ENCODE assay signal across 20 mouse cellular contexts in genomic region chr5:73246414-73246813, GRCm38 (mm10). TPM values are rescaled to one million over a fixed set of nuclear protein-coding genes. Genes with fewer than 3 reads are reported as not detected.
A peak's percentile ranks its signal among the peaks of the same experiment; 100 is the strongest.
DNase-seq lines count a peak whose midpoint lies in the region; ATAC-seq and TF ChIP-seq lines count a peak whose summit lies in the region.
"Had no signal": no experiment of that assay in that cellular context is flagged by ENCODE, and none has a peak within 500 bp of the region (broad histone marks: within the 10 kb centered on the region; RNA-seq: fewer than 3 reads in every experiment).

No protein-coding gene starts in this region.

- 74% methylated on average over 6 of the region's 6 CpGs for WGBS in liver, embryonic 11.5 days
- 46% methylated on average over 6 of the region's 6 CpGs for WGBS in liver, embryonic 15.5 days (ENCODE audit: insufficient replicate concordance)
- 89% methylated on average over 6 of the region's 6 CpGs for WGBS in forebrain, embryonic 14.5 days

- DNase-seq in gastrocnemius, adult 2 months, result no peak
- no peak for DNase-seq in gastrocnemius, adult 18-20 months (ENCODE audit: low spot score)
- DNase-seq in liver, embryonic 11.5 days (ENCODE audit: low spot score), result no peak
- DNase-seq in heart, postnatal 4 days, result no peak
- no peak for DNase-seq in forebrain, embryonic 14.5 days (ENCODE audit: low spot score)
- DNase-seq: adrenal gland, postnatal 10 days; B cell, adult 2 months; cerebellum, adult 2 months; cerebellum, postnatal 36 days; forebrain, postnatal 0 days; gastrocnemius, postnatal 10 days; heart, adult 18-20 months; heart, postnatal 10 days had no signal

- no peak overlapping the region for H3K9ac ChIP-seq in liver, embryonic 11.5 days (ENCODE audit: low read depth, low read length)
- 0 out of 2 replicates have a peak overlapping the region, but pooled peaks have one; percentile 16 for H3K9ac ChIP-seq in liver, embryonic 15.5 days
- no peak overlapping the region for H3K9ac ChIP-seq in forebrain, embryonic 14.5 days (ENCODE audit: low read length)
- H3K9ac ChIP-seq: embryonic facial prominence, embryonic 13.5 days; forebrain, postnatal 0 days; hindbrain, embryonic 13.5 days had no signal

- no peaks in the 10 kb centered on the region for H3K9me3 ChIP-seq in liver, embryonic 11.5 days (ENCODE audit: control insufficient read depth, low read length)
- no peaks in the 10 kb centered on the region for H3K9me3 ChIP-seq in liver, embryonic 15.5 days (replicated peaks)
- no peaks in the 10 kb centered on the region for H3K9me3 ChIP-seq in forebrain, embryonic 14.5 days (replicated peaks; ENCODE audit: control insufficient read depth, low read length)
- H3K9me3 ChIP-seq: embryonic facial prominence, embryonic 13.5 days; heart, embryonic 10.5 days; hindbrain, embryonic 13.5 days had no signal

- no peaks in the 10 kb centered on the region; the same call in 1 of the 2 replicates for H3K36me3 ChIP-seq in liver, embryonic 11.5 days (ENCODE audit: control insufficient read depth, insufficient read depth, low read length)
- peaks cover 5% of the 10 kb centered on the region; the same call in 1 of the 2 replicates for H3K36me3 ChIP-seq in liver, embryonic 15.5 days (replicated peaks)
- no peaks in the 10 kb centered on the region for H3K36me3 ChIP-seq in forebrain, embryonic 14.5 days (ENCODE audit: control insufficient read depth, insufficient read depth, low read length)
- H3K36me3 ChIP-seq: embryonic facial prominence, embryonic 13.5 days; heart, embryonic 10.5 days; hindbrain, embryonic 13.5 days had no signal

- no peak for TF ChIP-seq CTCF in gastrocnemius, adult 2 months (IDR thresholded peaks at IDR 0.05)

- H3K4me1 ChIP-seq in liver, embryonic 11.5 days (replicated peaks; ENCODE audit: control insufficient read depth, insufficient read depth, low read length), result peaks cover 24% of the 10 kb centered on the region
- peaks cover 68% of the 10 kb centered on the region for H3K4me1 ChIP-seq in liver, embryonic 15.5 days (replicated peaks)
- H3K4me1 ChIP-seq in forebrain, embryonic 14.5 days (ENCODE audit: control insufficient read depth, insufficient read depth, low read length), result peaks cover 10% of the 10 kb centered on the region

- intact Hi-C loops in gastrocnemius, adult 2 months (cut with DNase I), result no loop called here

- H3K4me3 ChIP-seq in gastrocnemius, adult 2 months, result no peak overlapping the region
- H3K4me3 ChIP-seq in liver, embryonic 11.5 days (ENCODE audit: low read depth, low read length), result no peak overlapping the region
- no peak overlapping the region for H3K4me3 ChIP-seq in liver, embryonic 15.5 days (replicated peaks)
- H3K4me3 ChIP-seq in forebrain, embryonic 14.5 days (ENCODE audit: low read depth, low read length), result no peak overlapping the region
- H3K4me3 ChIP-seq: embryonic facial prominence, embryonic 13.5 days; heart, embryonic 10.5 days; hindbrain, embryonic 13.5 days had no signal

- no peaks in the 10 kb centered on the region for H3K27me3 ChIP-seq in liver, embryonic 11.5 days (replicated peaks; ENCODE audit: control insufficient read depth, insufficient read depth, low read length)
- H3K27me3 ChIP-seq in liver, embryonic 15.5 days, result no peaks in the 10 kb centered on the region
- no peaks in the 10 kb centered on the region for H3K27me3 ChIP-seq in forebrain, embryonic 14.5 days (replicated peaks; ENCODE audit: control insufficient read depth, insufficient read depth, low read length)
- H3K27me3 ChIP-seq: embryonic facial prominence, embryonic 13.5 days; hindbrain, embryonic 13.5 days had no signal

- 0 out of 2 replicates have a peak overlapping the region, but pooled peaks have one; percentile 3 for H3K4me2 ChIP-seq in liver, embryonic 11.5 days
- H3K4me2 ChIP-seq in liver, embryonic 15.5 days, result peak overlapping the region; percentile 29
- no peak overlapping the region for H3K4me2 ChIP-seq in forebrain, embryonic 14.5 days (ENCODE audit: low read length)
- H3K4me2 ChIP-seq: embryonic facial prominence, embryonic 13.5 days; hindbrain, embryonic 13.5 days had no signal

- H3K27ac ChIP-seq in gastrocnemius, adult 2 months, result 0 out of 2 replicates have a peak overlapping the region, but pooled peaks have one; percentile 16
- H3K27ac ChIP-seq in liver, embryonic 11.5 days (ENCODE audit: low read depth, low read length), result no peak overlapping the region
- peak overlapping the region; percentile 43 for H3K27ac ChIP-seq in liver, embryonic 15.5 days (replicated peaks)
- no peak overlapping the region for H3K27ac ChIP-seq in forebrain, embryonic 14.5 days (ENCODE audit: low read depth, low read length)
- H3K27ac ChIP-seq: embryonic facial prominence, embryonic 13.5 days; heart, embryonic 10.5 days; hindbrain, embryonic 13.5 days; hindbrain, postnatal 0 days had no signal

- peak; percentile 76 for ATAC-seq in liver, embryonic 11.5 days (replicated peaks; ENCODE audit: low FRiP score)
- peak; percentile 72 for ATAC-seq in liver, embryonic 15.5 days (ENCODE audit: insufficient read depth)
- peak; percentile 61 for ATAC-seq in megakaryocyte-erythroid progenitor cell, adult 5-6 weeks (replicated peaks; ENCODE audit: low FRiP score, low TSS enrichment, poor library complexity, severe bottlenecking)
- ATAC-seq in cerebellum, adult (ENCODE audit: insufficient number of reproducible peaks, low FRiP score, low TSS enrichment), result no peak
- ATAC-seq in forebrain, embryonic 14.5 days, result no peak
- ATAC-seq: forebrain, postnatal 0 days; hindbrain, postnatal 0 days had no signal

RNA-seq across cellular contexts. Expression of gene Fryl, which starts 10.0 kb away (rescaled TPM):
- 10 to 100 TPM; 14.6 to 23.5 TPM for total RNA-seq in gastrocnemius, adult 2 months (2021)
- total RNA-seq in gastrocnemius, adult 18-20 months (2021), result 10 to 100 TPM; 13.5 to 14.0 TPM
- polyA plus RNA-seq in liver, embryonic 11.5 days (2014; fragmentation: Nextera tagmentation; extraction: Ambion mirVana), result 35.4 and 39.7 TPM in 2 replicates
- polyA plus RNA-seq in liver, embryonic 15.5 days (2015; fragmentation: Nextera tagmentation; extraction: Ambion mirVana), result 46.2 and 47.2 TPM in 2 replicates
- 96.9 and 132 TPM in 2 replicates for total RNA-seq in megakaryocyte-erythroid progenitor cell, adult 5-6 weeks (2014; fragmentation: Nextera tagmentation)
- total RNA-seq in megakaryocyte-erythroid progenitor cell, adult 5-6 weeks (2017), result 45.9 and 90.8 TPM in 2 replicates
- 10 to 100 TPM; 57.0 to 57.9 TPM for total RNA-seq in heart, postnatal 4 days (2021)
- 32.4 and 35.6 TPM in 2 replicates for polyA plus RNA-seq in forebrain, embryonic 14.5 days (2014; fragmentation: Nextera tagmentation; extraction: Ambion mirVana)

RNA-seq across cellular contexts. Expression of gene Ociad1, which starts 46.2 kb away (rescaled TPM):
- total RNA-seq in gastrocnemius, adult 2 months (2021), result 100 to 1,000 TPM; 147 to 166 TPM
- 100 to 1,000 TPM; 142 to 150 TPM for total RNA-seq in gastrocnemius, adult 18-20 months (2021)
- 170 and 171 TPM in 2 replicates for polyA plus RNA-seq in liver, embryonic 11.5 days (2014; fragmentation: Nextera tagmentation; extraction: Ambion mirVana)
- 115 and 117 TPM in 2 replicates for polyA plus RNA-seq in liver, embryonic 15.5 days (2015; fragmentation: Nextera tagmentation; extraction: Ambion mirVana)
- 223 and 270 TPM in 2 replicates for total RNA-seq in megakaryocyte-erythroid progenitor cell, adult 5-6 weeks (2014; fragmentation: Nextera tagmentation)
- 192 and 410 TPM in 2 replicates for total RNA-seq in megakaryocyte-erythroid progenitor cell, adult 5-6 weeks (2017)
- 100 to 1,000 TPM; 261 to 264 TPM for total RNA-seq in heart, postnatal 4 days (2021)
- polyA plus RNA-seq in forebrain, embryonic 14.5 days (2014; fragmentation: Nextera tagmentation; extraction: Ambion mirVana), result 196 and 211 TPM in 2 replicates

Comparison
In these comparisons a context has a peak if more than half of its experiments do, and no peak if none do; other contexts are left out.
1. H3K27ac ChIP-seq: peak in gastrocnemius, adult 2 months (single experiment) and liver, embryonic 15.5 days (single experiment); none in liver, embryonic 11.5 days (single experiment) and forebrain, embryonic 14.5 days (single experiment).
2. ATAC-seq: peak in liver, embryonic 11.5 days (single experiment), liver, embryonic 15.5 days (single experiment) and megakaryocyte-erythroid progenitor cell, adult 5-6 weeks (single experiment); none in cerebellum, adult (single experiment) and forebrain, embryonic 14.5 days (single experiment).